Mouse (Mus musculus) embryonic facial prominence, embryonic 12.5 days (tissue): ENCODE results near the gene Vcam1. TPM values are rescaled to one million over a fixed set of nuclear protein-coding genes. Genes with fewer than 3 reads are reported as not detected.

Source experiments
- ATAC-seq: fragments of 200-750 bp; cut with Nextera tagmentation; 2 replicates; pipeline ENCODE4 v1.8.0; 2017; ENCODE audit not compliant: insufficient number of reproducible peaks, insufficient read depth, low FRiP score, low TSS enrichment
- H3K27ac ChIP-seq: fragments of 300-500 bp; sonication (generic); 2 replicates; pipeline ENCODE4 v1.5.1; 2016; ENCODE audit warnings: mild to moderate bottlenecking
- H3K27me3 ChIP-seq: fragments of 300-500 bp; sonication (generic); 2 replicates; pipeline ENCODE4 v1.6.1; 2016; ENCODE audit warnings: mild to moderate bottlenecking, moderate library complexity
- H3K36me3 ChIP-seq: fragments of 300-500 bp; sonication (generic); 2 replicates; pipeline ENCODE4 v1.6.1; 2016; ENCODE audit warnings: mild to moderate bottlenecking
- H3K4me1 ChIP-seq: fragments of 300-500 bp; sonication (generic); 2 replicates; pipeline ENCODE4 v1.6.1; 2016
- H3K4me2 ChIP-seq: fragments of 300-500 bp; sonication (generic); replicated peaks from 2 replicates; pipeline ENCODE4 v1.6.1; 2016; ENCODE audit warnings: mild to moderate bottlenecking, moderate library complexity
- H3K4me3 ChIP-seq: fragments of 300-500 bp; sonication (generic); 2 replicates; pipeline ENCODE4 v1.5.1; 2016; ENCODE audit warnings: mild to moderate bottlenecking
- H3K9ac ChIP-seq: fragments of 300-500 bp; sonication (generic); 2 replicates; pipeline ENCODE4 v1.6.1; 2016; ENCODE audit warnings: mild to moderate bottlenecking, moderate library complexity
- H3K9me3 ChIP-seq: fragments of 300-500 bp; sonication (generic); 2 replicates; pipeline ENCODE4 v1.6.1; 2016; ENCODE audit warnings: mild to moderate bottlenecking, moderate library complexity
- WGBS: fragments of 180-500 bp; shearing (Covaris S2); methylation state at CpG from one replicate; pipeline ENCODE4 v1.1.7; 2016; 5-methylcytosine and 5-hydroxymethylcytosine counted together
- polyA plus RNA-seq: library from polyadenylated mRNA; unstranded; fragments of >200 nt; fragmentation: Nextera tagmentation; extraction: Ambion mirVana; gene quantifications from 2 replicates; pipeline ENCODE4 v1.2.1, GENCODE M21; 2016

Gene Vcam1
- polyA plus RNA-seq, 1 experiment from 2014 or later = 69.4 TPM

DNA sequence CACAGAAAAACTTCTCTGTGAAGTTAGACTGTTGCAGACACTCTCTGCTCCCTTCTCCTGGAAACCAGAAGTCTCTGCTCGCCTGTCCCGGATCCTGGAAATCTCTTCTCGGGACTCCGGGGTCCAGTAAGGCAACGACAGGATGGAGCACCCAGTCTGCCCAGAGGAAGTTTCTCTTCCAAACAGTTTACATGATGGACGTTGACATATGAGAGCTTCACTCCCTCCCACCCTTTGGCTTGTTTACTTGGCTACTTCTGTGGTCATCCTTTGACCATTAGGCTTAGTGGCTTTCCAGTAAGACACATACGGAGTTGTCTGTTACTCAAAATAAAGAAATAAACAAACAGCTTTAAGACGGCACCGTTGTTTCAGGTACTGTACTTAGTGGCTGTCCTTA, 19.2 kb upstream of the Vcam1 start:
- Histone ChIP-seq H3K27ac (no peak overlapping the region), H3K4me3 (no peak overlapping the region), H3K4me2 (no peak overlapping the region), H3K36me3 (no peaks in the 10 kb centered on the region), H3K27me3 (no peaks in the 10 kb centered on the region), H3K4me1 (no peaks in the 10 kb centered on the region), H3K9ac (no peak overlapping the region), H3K9me3 (no peaks in the 10 kb centered on the region)
- no peak for ATAC-seq
- WGBS = 67% methylated on average over 9 of the region's 9 CpGs

DNA sequence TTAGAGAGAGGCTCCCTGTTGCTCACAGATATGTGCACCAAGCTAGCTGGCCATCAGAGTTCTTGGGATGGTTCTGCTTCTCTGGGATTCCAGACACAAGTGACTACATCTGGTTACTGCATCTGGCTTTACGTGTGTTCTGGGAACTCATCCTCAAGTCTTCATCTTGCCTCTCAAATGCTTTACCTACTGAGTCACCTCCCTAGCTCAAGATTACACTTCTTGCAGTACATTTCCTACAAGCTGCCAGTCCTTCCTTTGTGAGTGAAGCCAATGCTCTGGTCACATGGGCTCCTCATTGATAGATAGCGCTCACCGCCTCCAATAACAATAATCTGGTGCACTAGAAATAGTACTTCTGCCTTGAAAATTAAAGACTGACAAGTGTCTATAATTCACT, 11.7 kb upstream of the Vcam1 start:
- 96% methylated on average over 3 of the region's 3 CpGs for WGBS
- Histone ChIP-seq H3K4me3 (no peak overlapping the region), H3K4me1 (no peaks in the 10 kb centered on the region), H3K36me3 (no peaks in the 10 kb centered on the region), H3K4me2 (no peak overlapping the region), H3K9ac (no peak overlapping the region), H3K9me3 (no peaks in the 10 kb centered on the region), H3K27me3 (no peaks in the 10 kb centered on the region), H3K27ac (no peak overlapping the region)
- no peak for ATAC-seq

DNA sequence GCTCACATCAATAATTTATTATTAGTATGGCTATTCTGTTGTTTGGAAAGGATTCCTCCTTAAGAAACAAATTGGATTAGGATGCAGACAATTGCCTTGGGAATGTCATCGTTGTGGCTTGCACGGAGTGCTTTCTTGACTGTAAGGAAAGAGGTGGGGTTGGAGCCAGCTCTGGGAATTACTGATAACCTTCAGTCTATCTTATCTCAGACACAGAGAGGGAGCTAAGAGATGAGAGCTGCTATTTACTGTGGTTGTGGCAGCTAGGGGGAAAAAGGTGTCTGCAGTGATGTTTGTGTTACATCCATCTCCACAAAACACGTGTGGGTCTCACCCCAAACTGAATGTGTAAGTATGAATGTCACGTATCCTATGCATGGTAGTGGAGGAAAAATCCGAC, 9.5 kb upstream of the Vcam1 start:
- no peak for ATAC-seq
- no peak overlapping the region for H3K27ac ChIP-seq
- no peaks in the 10 kb centered on the region for H3K27me3 ChIP-seq
- no peak overlapping the region for H3K4me3 ChIP-seq
- no peaks in the 10 kb centered on the region for H3K36me3 ChIP-seq
- no peak overlapping the region for H3K4me2 ChIP-seq
- no peak overlapping the region for H3K9ac ChIP-seq
- 77% methylated on average over 5 of the region's 5 CpGs for WGBS
- H3K4me1 ChIP-seq = no peaks in the 10 kb centered on the region
- no peaks in the 10 kb centered on the region for H3K9me3 ChIP-seq

DNA sequence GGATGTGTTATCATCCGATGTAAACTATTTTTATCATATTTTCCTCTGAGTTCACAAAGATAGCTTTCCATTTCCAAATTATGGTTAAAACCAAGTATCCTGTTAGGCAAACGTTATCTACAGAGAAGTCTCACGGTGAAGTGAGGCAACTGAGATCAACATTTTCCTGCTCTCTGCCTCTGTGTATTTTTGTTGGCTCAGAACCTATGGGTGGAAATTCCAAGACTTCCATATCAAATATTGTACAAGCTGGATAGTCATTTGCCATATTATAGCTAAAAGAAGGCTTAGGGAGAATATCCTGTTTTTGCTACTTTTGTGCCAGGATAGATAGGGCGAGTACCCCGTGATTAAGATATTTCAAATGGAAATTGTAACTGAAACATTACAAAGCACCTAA, 8.6 kb upstream of the Vcam1 start:
- ATAC-seq = no peak
- Histone ChIP-seq H3K27ac (no peak overlapping the region), H3K27me3 (no peaks in the 10 kb centered on the region), H3K4me3 (no peak overlapping the region), H3K36me3 (no peaks in the 10 kb centered on the region), H3K9me3 (no peaks in the 10 kb centered on the region), H3K4me2 (no peak overlapping the region), H3K9ac (no peak overlapping the region), H3K4me1 (no peaks in the 10 kb centered on the region)
- WGBS = 83% methylated on average over 5 of the region's 5 CpGs

DNA sequence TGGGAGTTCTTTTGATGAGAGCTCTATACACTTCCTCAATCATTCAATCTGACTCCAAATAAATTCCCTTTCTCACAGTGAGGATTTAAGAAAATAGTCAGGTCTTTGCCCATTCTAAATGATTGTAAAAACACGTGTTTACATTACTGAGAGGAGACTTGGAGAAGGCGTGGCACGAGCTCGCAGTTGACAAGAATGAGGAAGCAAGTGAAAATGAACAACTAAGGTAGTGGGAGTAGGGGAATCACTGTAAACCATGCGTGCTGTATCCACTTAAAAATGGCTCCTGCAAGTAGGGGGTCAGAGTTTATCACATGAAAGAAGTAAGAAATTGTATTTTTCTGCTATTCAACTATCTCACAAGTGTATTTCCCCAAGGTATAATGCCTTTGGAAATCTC, 3.9 kb upstream of the Vcam1 start:
- Histone ChIP-seq H3K36me3 (no peaks in the 10 kb centered on the region), H3K4me3 (no peak overlapping the region), H3K27me3 (no peaks in the 10 kb centered on the region), H3K4me1 (no peaks in the 10 kb centered on the region), H3K9me3 (no peaks in the 10 kb centered on the region), H3K27ac (no peak overlapping the region), H3K9ac (no peak overlapping the region), H3K4me2 (no peak overlapping the region)
- ATAC-seq = no peak
- WGBS = 83% methylated on average over 5 of the region's 5 CpGs

DNA sequence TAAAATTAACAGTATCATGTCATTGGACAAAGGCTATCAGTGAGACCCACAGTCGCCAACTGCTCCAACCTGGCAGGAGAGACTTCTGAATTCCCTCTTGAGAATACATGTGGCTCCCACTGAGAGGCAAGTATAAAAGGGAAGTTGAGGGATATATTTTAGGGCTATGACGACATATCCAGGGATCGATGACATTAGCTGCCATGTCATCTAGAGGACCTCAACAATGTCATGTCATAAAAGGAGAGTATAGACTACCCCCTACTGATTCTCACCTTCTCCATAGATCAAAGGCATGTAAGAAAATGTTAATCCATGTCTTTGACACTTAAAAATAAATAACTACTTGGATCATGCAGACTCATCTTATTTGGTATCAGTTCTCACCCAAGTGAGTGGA, 1.2 kb upstream of the Vcam1 start:
- H3K4me3 ChIP-seq = no peak overlapping the region
- no peak overlapping the region for H3K4me2 ChIP-seq
- H3K9me3 ChIP-seq = no peaks in the 10 kb centered on the region
- no peak overlapping the region for H3K9ac ChIP-seq
- WGBS = 83% methylated on average over 3 of the region's 3 CpGs
- ATAC-seq = no peak
- no peaks in the 10 kb centered on the region for H3K36me3 ChIP-seq
- peaks cover 11% of the 10 kb centered on the region for H3K4me1 ChIP-seq
- no peaks in the 10 kb centered on the region for H3K27me3 ChIP-seq
- H3K27ac ChIP-seq = no peak overlapping the region

DNA sequence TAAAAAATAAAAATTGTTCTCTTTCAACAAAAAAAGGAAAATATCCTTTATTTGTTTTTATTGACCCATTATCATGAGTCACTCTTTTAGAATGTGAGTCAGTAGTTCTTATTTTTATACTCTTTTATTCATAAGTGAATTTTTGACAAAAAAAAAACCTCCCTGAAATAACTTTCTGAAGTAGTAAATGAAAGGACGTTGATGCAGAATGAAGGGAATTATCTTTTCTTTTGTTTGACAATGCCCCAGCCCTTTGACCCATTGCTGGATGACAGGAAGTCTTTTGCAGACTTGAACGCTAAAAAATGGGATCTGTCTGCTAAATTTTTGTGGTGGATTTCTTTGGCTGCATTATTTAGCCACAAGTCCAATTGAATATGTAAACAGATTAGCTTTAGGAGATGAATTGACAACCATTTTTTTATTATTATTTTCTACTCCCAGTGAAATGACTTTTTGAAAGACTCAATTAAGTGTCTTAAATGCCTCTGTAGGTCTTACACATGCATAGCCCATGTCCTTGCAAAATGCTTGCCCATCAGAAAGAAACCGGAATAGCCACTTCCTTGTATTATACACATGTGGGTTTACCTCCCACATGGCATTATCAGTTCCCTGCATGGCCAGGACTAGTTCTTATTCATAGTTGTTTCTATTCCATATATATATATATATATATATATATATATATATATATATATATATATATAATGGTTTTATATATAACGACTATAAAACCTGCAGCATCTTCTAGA, 530 bp upstream of the Vcam1 start:
- Histone ChIP-seq H3K4me1 (peaks cover 13% of the 10 kb centered on the region), H3K4me2 (0 out of 2 replicates have a peak overlapping the region, but pooled peaks have one; percentile 56), H3K9ac (no peak overlapping the region), H3K36me3 (no peaks in the 10 kb centered on the region), H3K27ac (no peak overlapping the region), H3K4me3 (no peak overlapping the region), H3K9me3 (no peaks in the 10 kb centered on the region), H3K27me3 (no peaks in the 10 kb centered on the region)
- no peak for ATAC-seq
- 42% methylated on average over 4 of the region's 4 CpGs for WGBS

DNA sequence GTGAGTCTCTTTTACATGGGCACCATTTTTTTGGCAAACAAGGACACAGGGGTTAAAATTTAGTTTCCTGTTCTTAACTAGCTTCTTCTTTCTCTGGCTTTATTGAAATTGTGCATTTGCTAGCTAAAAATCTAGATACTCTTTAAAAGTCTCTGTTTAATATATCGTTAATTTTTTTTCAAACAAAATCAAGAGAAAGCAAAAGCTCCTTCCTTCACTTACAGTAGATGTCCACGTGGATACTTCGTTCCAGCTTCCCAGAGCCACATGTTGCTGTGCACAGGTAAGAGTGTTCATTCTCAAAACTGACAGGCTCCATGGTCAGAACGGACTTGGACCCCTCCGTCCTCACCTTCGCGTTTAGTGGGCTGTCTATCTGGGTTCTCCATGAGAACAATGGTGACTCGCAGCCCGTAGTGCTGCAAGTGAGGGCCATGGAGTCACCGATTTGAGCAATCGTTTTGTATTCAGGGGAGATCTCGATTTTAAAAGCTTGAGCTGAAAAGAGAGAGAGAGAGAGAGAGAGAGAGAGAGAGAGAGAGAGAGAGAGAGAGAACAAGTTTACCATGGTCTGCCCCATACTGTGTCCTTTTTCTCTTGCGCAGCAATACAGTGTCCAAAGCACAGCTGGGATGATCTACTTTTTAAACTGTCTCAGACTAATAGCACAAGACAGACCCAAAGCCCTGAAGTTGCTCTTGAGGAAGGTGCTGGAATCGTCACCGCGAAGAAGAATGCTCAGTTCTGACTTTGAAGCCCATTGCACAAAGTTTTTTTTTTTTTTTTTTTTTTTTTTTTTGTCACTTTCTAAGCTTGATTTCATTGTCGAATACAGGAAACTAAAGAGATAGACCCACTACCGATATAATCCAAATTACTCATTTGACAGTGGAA, 930 bp downstream of the Vcam1 start:
- Histone ChIP-seq H3K27me3 (no peaks in the 10 kb centered on the region), H3K9ac (peak overlapping the region; percentile 49), H3K36me3 (peaks cover 9% of the 10 kb centered on the region; the same call in 1 of the 2 replicates), H3K9me3 (no peaks in the 10 kb centered on the region), H3K4me2 (peak overlapping the region; percentile 56), H3K27ac (peak overlapping the region; percentile 75), H3K4me1 (peaks cover 13% of the 10 kb centered on the region), H3K4me3 (peak overlapping the region; percentile 43)
- WGBS = 38% methylated on average over 18 of the region's 18 CpGs
- ATAC-seq = no peak

DNA sequence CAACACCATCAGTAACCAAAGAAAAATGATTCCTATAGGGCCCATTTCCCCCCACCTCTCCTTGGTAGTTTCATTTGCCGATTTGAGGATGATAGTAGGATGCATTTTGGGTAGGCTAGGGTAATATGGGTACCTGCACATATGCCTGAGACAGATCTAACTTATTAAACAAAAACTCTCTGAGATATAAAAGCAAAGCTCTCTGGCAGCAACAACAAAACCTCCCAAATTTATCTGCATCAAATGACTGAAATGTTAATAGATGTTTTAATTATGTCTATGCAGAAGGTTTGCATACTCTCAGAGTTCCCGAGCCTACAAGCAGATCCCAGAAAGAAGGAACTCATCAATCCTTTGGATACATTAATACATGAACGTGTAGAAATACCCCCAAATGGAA, 1.7 kb downstream of the Vcam1 start:
- Histone ChIP-seq H3K4me1 (peaks cover 13% of the 10 kb centered on the region), H3K4me3 (peak overlapping the region; percentile 43), H3K9ac (no peak overlapping the region; the same call in 1 of the 2 replicates), H3K27me3 (no peaks in the 10 kb centered on the region), H3K36me3 (peaks cover 9% of the 10 kb centered on the region; the same call in 1 of the 2 replicates), H3K27ac (peak overlapping the region; percentile 75; the same call in 1 of the 2 replicates), H3K9me3 (no peaks in the 10 kb centered on the region), H3K4me2 (peak overlapping the region; percentile 56)
- no peak for ATAC-seq
- WGBS = 35% methylated on average over 3 of the region's 3 CpGs

DNA sequence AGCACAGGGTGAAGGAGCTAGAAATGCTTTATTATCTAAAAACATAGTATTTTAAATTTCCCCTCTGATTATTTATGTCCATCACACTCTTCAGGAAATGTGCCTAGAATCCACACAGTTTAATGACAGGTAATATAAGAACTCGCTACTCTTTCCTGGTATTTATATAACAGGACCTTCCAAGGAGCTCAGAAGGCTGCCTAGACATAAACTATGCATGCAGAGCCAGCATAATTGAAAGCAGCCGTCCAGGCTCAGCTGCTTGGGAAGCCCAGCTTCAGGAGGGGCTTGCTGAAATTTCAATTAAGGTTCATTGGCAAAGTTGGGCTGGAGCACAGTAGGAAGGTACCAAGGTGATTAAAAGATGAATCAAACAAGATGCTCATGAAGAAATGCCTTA, 2.2 kb downstream of the Vcam1 start:
- H3K36me3 ChIP-seq = peaks cover 9% of the 10 kb centered on the region; the same call in 1 of the 2 replicates
- H3K4me1 ChIP-seq = peaks cover 13% of the 10 kb centered on the region
- H3K4me3 ChIP-seq = peak overlapping the region; percentile 29
- no peaks in the 10 kb centered on the region for H3K9me3 ChIP-seq
- no peak overlapping the region for H3K9ac ChIP-seq
- H3K27ac ChIP-seq = peak overlapping the region; percentile 88
- 15% methylated on average over 2 of the region's 2 CpGs for WGBS
- H3K4me2 ChIP-seq = peak overlapping the region; percentile 56
- H3K27me3 ChIP-seq = no peaks in the 10 kb centered on the region
- peak; percentile 74; the same call in 1 of the 2 replicates for ATAC-seq

DNA sequence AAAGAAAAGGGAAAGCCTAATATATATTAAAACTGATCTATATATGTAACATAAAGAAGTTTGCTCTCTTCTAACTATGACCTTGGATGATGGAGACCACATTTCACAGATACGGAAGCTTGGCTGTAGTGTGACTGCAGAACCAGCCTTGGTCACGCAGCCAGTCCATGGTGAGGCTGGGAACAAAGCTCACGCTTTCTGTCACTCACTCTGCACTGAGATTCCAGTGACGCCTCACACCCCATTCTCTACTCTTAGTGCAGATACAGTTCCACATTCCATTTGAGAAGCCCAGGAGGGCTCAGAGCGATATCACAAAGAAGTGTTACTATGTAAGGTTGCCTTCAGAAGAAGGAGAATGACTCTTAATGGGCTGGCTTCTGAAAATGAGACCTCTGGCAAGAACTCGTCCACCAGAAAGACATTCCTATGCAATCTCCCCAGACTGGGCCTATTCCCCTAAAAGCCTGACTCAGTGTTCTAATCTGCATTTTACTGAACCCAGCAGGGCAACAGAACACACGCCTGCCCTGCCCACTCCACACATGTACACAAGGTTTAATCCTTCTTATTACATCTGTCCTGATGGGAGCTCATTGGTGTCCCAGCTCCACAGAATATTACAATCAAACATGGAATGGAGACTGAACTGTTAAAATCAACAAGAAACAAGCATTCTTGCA, 2.8 kb downstream of the Vcam1 start:
- Histone ChIP-seq H3K36me3 (peaks cover 9% of the 10 kb centered on the region; the same call in 1 of the 2 replicates), H3K27ac (peak overlapping the region; percentile 88), H3K27me3 (no peaks in the 10 kb centered on the region), H3K4me2 (peak overlapping the region; percentile 56), H3K4me3 (peak overlapping the region; percentile 29), H3K9me3 (no peaks in the 10 kb centered on the region), H3K9ac (no peak overlapping the region; the same call in 1 of the 2 replicates), H3K4me1 (peaks cover 13% of the 10 kb centered on the region)
- ATAC-seq = peak; percentile 32; the same call in 1 of the 2 replicates
- 26% methylated on average over 7 of the region's 7 CpGs for WGBS
